Mouse (Mus musculus) hindbrain, postnatal 0 days (tissue): ENCODE measurements at regions not wholly inside any gene's neighbourhood (a gene's known extent, or its start where the extent isn't known, plus 50 kb on each side); places are given as distances from the start of the nearest gene placed in this dataset.

ENCODE experiments used
- ATAC-seq: fragments of 200-750 bp; cut with Nextera tagmentation; 2 replicates; pipeline ENCODE4 v1.8.0; 2017; ENCODE audit warnings: mild to moderate bottlenecking, moderate TSS enrichment, moderate library complexity
- DNase-seq: peaks from one replicate; pipeline ENCODE4 v3.0.0-alpha.2; 2015; ENCODE audit warnings: low spot score
- H3K27ac ChIP-seq: fragments of 300-500 bp; sonication (generic); 2 replicates; pipeline ENCODE4 v1.5.1; 2014; ENCODE audit warnings: mild to moderate bottlenecking
- H3K27me3 ChIP-seq: fragments of 300-500 bp; sonication (generic); 2 replicates; pipeline ENCODE4 v1.6.1; 2014; ENCODE audit warnings: low read length, mixed read lengths; ENCODE audit not compliant: insufficient read depth
- H3K36me3 ChIP-seq: fragments of 300-500 bp; sonication (generic); 2 replicates; pipeline ENCODE4 v1.6.1; 2014; ENCODE audit warnings: low read length, mixed read lengths; ENCODE audit not compliant: insufficient read depth
- H3K4me1 ChIP-seq: fragments of 300-500 bp; sonication (generic); 2 replicates; pipeline ENCODE4 v1.6.1; 2014; ENCODE audit warnings: antibody characterized with exemption, low read length, mixed read lengths; ENCODE audit not compliant: insufficient read depth
- H3K4me2 ChIP-seq: fragments of 300-500 bp; sonication (generic); 2 replicates; pipeline ENCODE4 v1.6.1; 2014; ENCODE audit warnings: low read depth, mild to moderate bottlenecking, low read length, moderate library complexity, mixed read lengths
- H3K4me3 ChIP-seq: fragments of 300-500 bp; sonication (generic); 2 replicates; pipeline ENCODE4 v1.5.1; 2014; ENCODE audit warnings: low read length
- H3K9ac ChIP-seq: fragments of 300-500 bp; sonication (generic); replicated peaks from 2 replicates; pipeline ENCODE4 v1.6.1; 2014; ENCODE audit warnings: mild to moderate bottlenecking, low read length, moderate library complexity, mixed read lengths
- H3K9me3 ChIP-seq: fragments of 300-500 bp; sonication (generic); 2 replicates; pipeline ENCODE4 v1.6.1; 2016; ENCODE audit warnings: low read length, mixed read lengths
- CTCF ChIP-seq: IDR thresholded peaks from 2 replicates; pipeline ENCODE4 v1.5.1; 2016; ENCODE audit warnings: antibody characterized with exemption, control low read depth, low read depth
- WGBS: fragments of 180-500 bp; shearing (Covaris S2); extraction: QIAGEN DNeasy Blood & Tissue Kit; methylation state at CpG from one replicate; pipeline ENCODE4 v1.1.7; 2014; 5-methylcytosine and 5-hydroxymethylcytosine counted together

GRCm38 (mm10) chr3:79002173-79002848, 284.0 kb downstream of the Rapgef2 start:
- DNase-seq = no peak
- H3K36me3 ChIP-seq = no peaks in the 10 kb centered on the region
- no peaks in the 10 kb centered on the region for H3K9me3 ChIP-seq
- no peaks in the 10 kb centered on the region for H3K27me3 ChIP-seq
- TF ChIP-seq CTCF = no peak
- no peak overlapping the region for H3K4me2 ChIP-seq
- H3K4me3 ChIP-seq = no peak overlapping the region
- H3K9ac ChIP-seq = no peak overlapping the region
- no peaks in the 10 kb centered on the region for H3K4me1 ChIP-seq
- no peak overlapping the region for H3K27ac ChIP-seq
- 81% methylated on average over 4 of the region's 4 CpGs for WGBS
- no peak for ATAC-seq

DNA sequence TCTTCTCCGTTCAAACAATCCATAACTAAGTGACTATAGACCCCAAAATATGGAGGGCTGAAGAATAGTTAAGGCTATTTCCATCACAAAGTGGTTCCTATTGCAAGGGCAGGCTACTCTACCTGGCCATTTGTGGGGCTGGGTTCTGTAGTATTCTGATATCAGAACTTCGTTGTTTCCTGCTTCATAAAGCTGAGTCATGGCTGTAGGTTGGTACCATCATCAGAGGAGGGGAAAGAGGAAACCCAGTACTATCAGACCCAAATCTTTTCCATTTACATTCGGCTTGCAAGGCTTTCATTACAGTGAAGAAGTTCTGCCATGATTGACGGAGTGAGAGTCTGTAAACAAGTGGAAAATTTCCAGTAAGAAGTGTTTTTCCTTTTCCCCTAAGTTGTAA, 284.6 kb downstream of the Rapgef2 start:
- Histone ChIP-seq H3K27ac (no peak overlapping the region), H3K4me1 (no peaks in the 10 kb centered on the region), H3K27me3 (no peaks in the 10 kb centered on the region), H3K4me3 (no peak overlapping the region), H3K4me2 (no peak overlapping the region), H3K36me3 (no peaks in the 10 kb centered on the region), H3K9ac (no peak overlapping the region), H3K9me3 (no peaks in the 10 kb centered on the region)
- 88% methylated on average over 4 of the region's 4 CpGs for WGBS
- no peak for ATAC-seq
- no peak for DNase-seq
- no peak for TF ChIP-seq CTCF

GRCm38 (mm10) chr3:79000293-79000692, 286.0 kb downstream of the Rapgef2 start:
- ATAC-seq (no peak), DNase-seq (no peak)
- no peak overlapping the region for H3K9ac ChIP-seq
- TF ChIP-seq CTCF = no peak
- no peaks in the 10 kb centered on the region for H3K4me1 ChIP-seq
- no peaks in the 10 kb centered on the region for H3K27me3 ChIP-seq
- H3K36me3 ChIP-seq = no peaks in the 10 kb centered on the region
- H3K4me2 ChIP-seq = no peak overlapping the region
- no peak overlapping the region for H3K4me3 ChIP-seq
- no peak overlapping the region for H3K27ac ChIP-seq
- WGBS = 85% methylated on average over 2 of the region's 2 CpGs
- no peaks in the 10 kb centered on the region for H3K9me3 ChIP-seq

- Histone ChIP-seq H3K36me3 (no peaks in the 10 kb centered on the region), H3K27me3 (no peaks in the 10 kb centered on the region), H3K4me3 (no peak overlapping the region), H3K9ac (no peak overlapping the region), H3K27ac (no peak overlapping the region), H3K9me3 (no peaks in the 10 kb centered on the region), H3K4me1 (no peaks in the 10 kb centered on the region), H3K4me2 (no peak overlapping the region)
- TF ChIP-seq CTCF = no peak
- DNase-seq (no peak), ATAC-seq (no peak)
- WGBS = 76% methylated on average over 3 of the region's 3 CpGs
Observed at GRCm38 (mm10) chr3:78999803-79000202, 286.5 kb downstream of the Rapgef2 start.

GRCm38 (mm10) chr3:78988120-78988519, 298.2 kb downstream of the Rapgef2 start:
- WGBS = 68% methylated on average over 2 of the region's 2 CpGs
- no peak overlapping the region for H3K4me2 ChIP-seq
- no peaks in the 10 kb centered on the region for H3K36me3 ChIP-seq
- no peak overlapping the region for H3K27ac ChIP-seq
- H3K4me3 ChIP-seq = no peak overlapping the region
- no peak for TF ChIP-seq CTCF
- no peak for ATAC-seq
- H3K4me1 ChIP-seq = no peaks in the 10 kb centered on the region
- no peak overlapping the region for H3K9ac ChIP-seq
- H3K9me3 ChIP-seq = no peaks in the 10 kb centered on the region
- peak; percentile 35 for DNase-seq
- H3K27me3 ChIP-seq = no peaks in the 10 kb centered on the region

- H3K36me3 ChIP-seq = no peaks in the 10 kb centered on the region
- H3K9ac ChIP-seq = no peak overlapping the region
- TF ChIP-seq CTCF = no peak
- 77% methylated on average over 6 of the region's 7 CpGs for WGBS
- no peaks in the 10 kb centered on the region for H3K9me3 ChIP-seq
- DNase-seq = no peak
- H3K27me3 ChIP-seq = no peaks in the 10 kb centered on the region
- no peak overlapping the region for H3K27ac ChIP-seq
- no peak for ATAC-seq
- no peak overlapping the region for H3K4me2 ChIP-seq
- H3K4me1 ChIP-seq = no peaks in the 10 kb centered on the region
- H3K4me3 ChIP-seq = no peak overlapping the region
Observed at GRCm38 (mm10) chr3:78986726-78987125, 299.6 kb downstream of the Rapgef2 start.

DNA sequence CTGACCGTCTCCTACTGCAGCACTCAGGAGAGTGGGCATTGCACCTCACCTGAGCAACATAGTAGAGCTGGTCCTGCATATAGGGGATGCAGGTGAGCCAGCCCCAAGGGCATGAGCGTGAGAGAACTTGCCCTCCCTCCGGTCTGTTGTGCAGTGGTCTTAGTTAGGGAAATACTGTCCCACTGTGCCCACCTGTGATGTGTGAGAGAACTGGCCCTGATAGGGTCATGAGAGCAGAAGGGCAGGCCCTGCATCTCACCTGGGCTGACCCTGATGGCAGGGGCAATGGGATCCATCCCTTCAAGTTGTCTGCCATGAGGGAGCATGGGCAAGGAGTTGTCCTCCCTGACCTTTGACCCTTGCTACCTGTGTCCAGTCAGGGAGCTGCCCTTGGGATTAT, 305.3 kb downstream of the Rapgef2 start:
- ATAC-seq (no peak), DNase-seq (no peak)
- H3K9ac ChIP-seq = no peak overlapping the region
- H3K27ac ChIP-seq = no peak overlapping the region
- H3K9me3 ChIP-seq = no peaks in the 10 kb centered on the region
- H3K27me3 ChIP-seq = no peaks in the 10 kb centered on the region
- WGBS = 80% methylated on average over 3 of the region's 3 CpGs
- H3K4me1 ChIP-seq = no peaks in the 10 kb centered on the region
- TF ChIP-seq CTCF = no peak
- H3K36me3 ChIP-seq = no peaks in the 10 kb centered on the region
- H3K4me3 ChIP-seq = no peak overlapping the region
- H3K4me2 ChIP-seq = no peak overlapping the region
